Mouse (Mus musculus) thymus, postnatal 10 days (tissue): Measurements from ENCODE around the gene Klhdc10.
"Not testable (repeated sequence)": the region's sequence is repeated elsewhere in the genome, so short reads cannot be mapped to it uniquely, and the experiment has no call there.

Experiments used
- DNase-seq, 2 experiments: peaks; one replicate each; pipeline ENCODE4 v3.0.0; 2021; ENCODE audit warnings: low spot score in 2 of 2

The Klhdc10 gene

GRCm38 (mm10) chr6:30401308-30402015 lies at the start of gene Klhdc10:
Gene Klhdc10 (plus strand): TSS chr6:30401868.
- DNase-seq = peak; percentile 99 to 100

DNA sequence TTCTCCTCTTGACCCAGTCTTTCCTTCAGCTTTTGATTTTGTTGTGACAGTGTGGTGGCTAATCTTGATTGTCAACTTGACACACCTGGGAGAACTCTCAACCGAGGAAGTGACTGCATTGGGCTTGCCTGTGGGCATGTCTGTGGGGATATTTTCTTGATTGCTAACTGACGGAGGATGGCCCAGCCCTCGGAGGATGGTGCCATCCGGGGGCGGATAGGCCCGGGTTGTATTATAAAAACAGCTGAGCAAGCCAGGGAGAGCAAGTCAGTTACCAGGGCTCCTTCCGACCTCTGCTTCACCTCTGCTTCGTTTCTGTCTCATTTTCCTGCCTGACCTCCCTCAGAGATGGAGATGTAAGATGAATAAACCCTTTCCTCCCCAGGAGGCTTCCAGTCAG lies 48.9 kb upstream of the Klhdc10 start:
- DNase-seq = no peak

DNA sequence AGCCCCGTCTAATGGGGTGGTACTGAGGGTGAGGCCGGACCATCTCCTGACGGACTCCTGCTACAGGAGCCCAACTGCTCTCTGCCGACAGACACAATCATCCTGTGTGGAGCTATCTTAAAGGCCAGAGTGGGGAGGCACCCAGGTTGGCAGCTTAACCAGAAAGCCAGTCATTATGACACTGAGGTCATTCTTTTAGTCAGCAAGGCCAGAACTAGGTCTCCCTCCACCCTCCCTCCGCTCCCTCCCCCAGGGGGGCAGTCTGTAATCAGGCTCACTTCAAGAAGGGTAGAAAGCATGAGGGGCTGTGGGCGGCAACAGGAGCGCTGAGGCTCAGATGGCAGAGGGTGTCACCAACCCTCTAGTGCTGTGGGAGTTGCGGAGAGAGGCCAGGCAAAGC lies 48.0 kb upstream of the Klhdc10 start:
- DNase-seq = no peak

- DNase-seq = no peak
Measured at GRCm38 (mm10) chr6:30354760-30355159, 46.9 kb upstream of the Klhdc10 start.

- DNase-seq = no peak
Measured at GRCm38 (mm10) chr6:30355701-30356100, 46.0 kb upstream of the Klhdc10 start.

DNA sequence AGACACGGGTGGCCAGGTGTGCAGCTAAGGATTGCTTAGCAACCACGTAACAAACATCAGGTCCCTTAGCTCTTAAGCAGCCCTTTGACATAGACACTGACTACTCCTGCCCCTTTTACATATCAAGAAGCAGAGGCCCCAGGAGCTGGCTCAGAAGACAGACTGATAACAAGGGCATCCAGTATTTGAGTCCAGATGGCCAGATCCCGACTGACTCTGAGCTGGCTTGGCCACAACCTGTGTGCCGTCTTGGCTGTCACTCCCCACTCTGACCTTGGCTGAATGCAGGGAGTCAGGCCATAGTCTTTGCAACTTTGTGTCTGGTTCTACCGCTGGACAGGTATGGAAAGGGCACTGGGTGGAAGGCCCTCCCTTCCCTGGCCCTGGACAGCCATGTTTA lies 45.5 kb upstream of the Klhdc10 start:
- DNase-seq = no peak

GRCm38 (mm10) chr6:30356680-30357079 lies 45.0 kb upstream of the Klhdc10 start:
- DNase-seq = no peak

- peak; percentile 65 to 82 for DNase-seq
Measured at GRCm38 (mm10) chr6:30357561-30358177, 44.0 kb upstream of the Klhdc10 start.

- DNase-seq = no peak
Measured at GRCm38 (mm10) chr6:30359762-30360509, 41.7 kb upstream of the Klhdc10 start.

GRCm38 (mm10) chr6:30363808-30364207 lies 37.9 kb upstream of the Klhdc10 start:
- no peak for DNase-seq

- no peak for DNase-seq
Measured at GRCm38 (mm10) chr6:30369291-30369690, 32.4 kb upstream of the Klhdc10 start.

- no peak for DNase-seq
Measured at GRCm38 (mm10) chr6:30372627-30373369, 28.9 kb upstream of the Klhdc10 start.

- DNase-seq = no peak
Measured at GRCm38 (mm10) chr6:30374731-30375510, 26.7 kb upstream of the Klhdc10 start.

- no peak for DNase-seq
Measured at GRCm38 (mm10) chr6:30375791-30376190, 25.9 kb upstream of the Klhdc10 start.

- peak in 1 of 2 experiments; percentile 43 for DNase-seq
Measured at GRCm38 (mm10) chr6:30381116-30381515, 20.6 kb upstream of the Klhdc10 start.

DNA sequence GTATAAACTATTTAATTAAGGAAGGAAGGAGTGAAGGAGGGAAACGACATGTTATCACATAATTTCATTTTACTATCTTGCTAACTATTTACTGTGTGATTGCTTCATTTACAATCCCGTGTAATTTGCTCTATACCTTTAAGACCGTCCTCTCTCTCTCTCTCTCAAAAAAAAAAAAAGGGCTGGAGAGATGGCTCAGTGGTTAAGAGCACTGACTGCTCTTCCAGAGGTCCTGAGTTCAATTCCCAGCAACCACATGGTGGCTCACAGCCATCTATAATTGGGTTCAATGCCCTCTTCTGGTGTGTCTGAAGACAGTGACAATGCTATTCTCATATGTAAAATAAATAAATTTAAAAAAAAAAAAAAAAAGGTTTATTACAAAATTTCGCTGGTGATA lies 11.4 kb upstream of the Klhdc10 start:
- DNase-seq = not testable (repeated sequence)

DNA sequence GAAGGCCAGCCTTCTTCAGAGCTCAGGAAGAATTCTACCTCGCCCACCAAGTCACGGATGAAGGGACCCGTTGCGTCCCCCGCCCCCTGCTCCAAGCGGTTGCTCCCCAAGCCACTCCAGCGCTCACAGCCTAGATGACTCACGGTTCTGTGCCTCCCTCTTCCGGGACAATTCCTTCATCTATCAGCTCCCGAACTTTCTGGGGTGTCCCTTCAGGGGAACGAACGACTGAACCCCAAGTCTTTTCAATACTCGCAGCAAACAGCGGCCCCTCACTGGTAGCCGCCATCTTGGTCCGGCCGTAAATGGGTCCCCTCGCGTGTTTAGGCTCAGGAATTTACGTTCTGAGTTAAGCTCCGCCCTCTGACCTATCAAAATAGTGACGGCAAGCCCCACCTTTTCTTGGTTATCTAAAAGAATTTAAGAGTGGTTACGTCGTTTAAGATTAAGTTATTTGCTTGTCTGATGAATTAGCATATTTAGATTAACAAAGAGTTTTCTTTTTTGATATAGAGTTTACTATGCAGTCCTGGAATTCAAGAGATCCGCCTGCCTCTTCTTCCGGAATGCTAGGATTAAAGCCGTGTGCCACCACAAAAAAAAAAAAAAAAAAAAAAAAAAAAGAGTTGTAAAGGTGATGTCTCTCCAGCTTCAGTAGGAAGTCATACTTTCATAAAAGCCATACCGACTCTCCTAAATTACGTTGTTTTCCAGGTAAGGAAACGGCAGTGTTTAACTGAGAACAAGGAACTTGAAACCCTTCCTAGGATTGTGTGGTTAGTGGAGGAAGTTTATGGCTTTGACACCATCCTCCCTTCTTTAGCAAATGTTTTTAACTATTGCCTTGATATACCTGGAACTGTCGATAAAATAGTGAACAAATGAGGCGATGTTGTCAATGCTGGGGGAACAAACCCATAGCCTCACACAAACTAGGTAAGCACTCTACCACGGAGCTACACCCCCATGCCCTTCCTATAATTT lies 10.7 kb upstream of the Klhdc10 start, which contains the start of gene Zc3hc1:
Zc3hc1 (minus strand) TSS at position 315 of the 984 bp plus-strand sequence.
- DNase-seq = peak; percentile 66 to 77

GRCm38 (mm10) chr6:30391996-30392395 lies 9.7 kb upstream of the Klhdc10 start:
- DNase-seq = no peak

- DNase-seq = no peak
Measured at GRCm38 (mm10) chr6:30400146-30400545, 1.5 kb upstream of the Klhdc10 start.

- no peak for DNase-seq
Measured at GRCm38 (mm10) chr6:30400716-30401115, 952 bp upstream of the Klhdc10 start.
